Mouse (Mus musculus): ENCODE data around the gene Tshz2. TPM values are rescaled to one million over a fixed set of nuclear protein-coding genes. Genes with fewer than 3 reads are reported as not detected.
A peak's percentile ranks its signal among the peaks of the same experiment; 100 is the strongest.
"Not testable (repeated sequence)": the region's sequence is repeated elsewhere in the genome, so short reads cannot be mapped to it uniquely, and the experiment has no call there.

The Tshz2 gene
- total RNA-seq, 2 experiments from 2014 or later: 17.8 to 18.3 TPM

GRCm38 (mm10) chr2:169842494-169842893, 209.7 kb downstream of the Tshz2 start:
- no peak for DNase-seq
- intact Hi-C loops (cut with DNase I; ENCODE audit: low total_unique reads): no loop called here

DNA sequence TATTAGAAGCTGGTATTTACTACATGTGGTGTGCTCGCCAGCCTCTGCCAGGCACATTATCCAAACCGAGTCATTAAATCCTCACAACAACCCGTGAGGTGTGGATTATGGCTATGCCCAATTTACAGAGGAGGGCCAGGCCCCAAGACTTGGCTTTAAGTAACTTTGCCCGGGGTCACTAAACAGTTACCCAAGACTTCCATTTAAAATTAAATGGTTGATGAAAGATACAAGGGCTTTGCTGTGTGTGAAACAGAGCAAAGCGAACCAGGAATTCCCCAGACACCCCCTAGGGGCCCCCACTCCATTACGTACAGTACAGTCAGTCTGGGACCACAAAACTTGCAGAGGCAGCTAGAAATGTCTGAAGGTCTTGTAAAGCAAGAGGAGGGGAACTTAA, 210.7 kb downstream of the Tshz2 start:
- no peak for DNase-seq
- intact Hi-C loops (cut with DNase I; ENCODE audit: low total_unique reads): no loop called here

DNA sequence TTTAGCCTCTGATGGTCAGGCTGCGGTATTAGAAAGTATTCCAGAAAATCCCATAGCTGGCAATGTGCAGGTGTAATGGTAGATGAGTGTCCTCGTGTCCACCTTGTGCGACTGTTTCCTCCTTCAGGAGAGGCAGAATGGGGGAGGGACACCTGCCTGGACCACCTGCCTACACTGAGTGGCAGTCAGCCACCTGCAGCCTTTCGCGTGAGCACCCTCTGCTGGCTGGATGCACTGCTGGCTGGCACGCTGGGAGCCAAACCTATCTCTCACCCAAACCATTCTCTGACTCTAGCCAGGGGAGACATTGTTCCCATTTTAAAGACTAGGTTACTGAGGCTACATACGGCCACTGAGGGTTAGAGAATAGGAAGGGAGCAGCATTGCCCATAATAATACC, 216.3 kb downstream of the Tshz2 start:
- intact Hi-C loops (cut with DNase I; ENCODE audit: low total_unique reads): no loop called here
- DNase-seq: peak; percentile 29

- intact Hi-C loops (cut with DNase I; ENCODE audit: low total_unique reads): no loop called here
- DNase-seq: no peak
These were observed 216.7 kb downstream of the Tshz2 start for GRCm38 (mm10) chr2:169849541-169849940.

GRCm38 (mm10) chr2:169851606-169852005, 218.8 kb downstream of the Tshz2 start:
- intact Hi-C loops (cut with DNase I; ENCODE audit: low total_unique reads): no loop called here
- no peak for DNase-seq

GRCm38 (mm10) chr2:169854491-169854890, 221.7 kb downstream of the Tshz2 start:
- intact Hi-C loops (cut with DNase I; ENCODE audit: low total_unique reads): no loop called here

GRCm38 (mm10) chr2:169857041-169857440, 224.2 kb downstream of the Tshz2 start:
- intact Hi-C loops (cut with DNase I; ENCODE audit: low total_unique reads); DNase-seq: not testable (repeated sequence)

More at GRCm38 (mm10) chr2:169854491-169854890, 221.7 kb downstream of the Tshz2 start:
- no peak for DNase-seq

DNA sequence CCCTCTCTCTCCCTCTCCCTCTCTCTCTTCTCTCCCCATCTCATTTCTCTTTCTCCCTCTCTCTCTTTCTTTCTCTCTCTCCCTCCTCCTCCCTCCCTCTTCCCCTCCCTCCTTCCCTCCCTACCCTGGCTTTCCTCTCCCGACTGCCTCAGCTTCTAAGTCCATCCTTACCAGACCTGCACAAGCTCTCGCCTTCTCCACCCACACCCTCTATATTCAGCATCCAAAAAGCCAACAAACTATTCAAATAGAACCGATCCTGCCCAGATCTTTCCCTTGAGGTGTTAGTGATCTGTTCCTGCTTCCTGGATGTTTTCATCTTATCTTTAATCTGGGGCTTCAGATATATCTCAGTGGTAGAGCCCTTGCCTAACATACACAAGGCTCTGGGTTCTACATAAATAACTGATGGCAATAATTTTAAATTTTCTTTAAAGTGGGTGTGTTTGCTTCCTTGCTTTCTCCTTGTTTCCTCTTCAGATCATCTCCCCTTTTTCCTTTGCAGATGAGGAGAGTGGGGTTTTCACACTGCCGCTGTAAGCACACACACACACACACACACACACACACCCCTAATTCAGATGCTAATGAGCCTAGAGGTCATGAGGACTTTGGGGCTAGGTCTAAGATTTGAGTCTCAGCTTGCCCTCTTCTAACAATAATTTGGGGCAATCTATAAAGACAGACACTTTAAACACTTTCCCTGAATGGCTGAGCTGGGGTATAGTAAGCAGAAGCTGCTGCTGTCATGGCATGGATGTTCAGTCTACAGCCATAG, 226.5 kb downstream of the Tshz2 start:
- no peak for DNase-seq
- intact Hi-C loops (cut with DNase I; ENCODE audit: low total_unique reads): no loop called here

GRCm38 (mm10) chr2:169860895-169861294, 228.1 kb downstream of the Tshz2 start:
- no peak for DNase-seq
- intact Hi-C loops (cut with DNase I; ENCODE audit: low total_unique reads): no loop called here

- no peak for DNase-seq
- intact Hi-C loops (cut with DNase I; ENCODE audit: low total_unique reads): no loop called here
These were observed 229.9 kb downstream of the Tshz2 start for GRCm38 (mm10) chr2:169862701-169863100.

GRCm38 (mm10) chr2:169869468-169869867, 236.7 kb downstream of the Tshz2 start:
- no peak for DNase-seq
- intact Hi-C loops (cut with DNase I; ENCODE audit: low total_unique reads): no loop called here

DNA sequence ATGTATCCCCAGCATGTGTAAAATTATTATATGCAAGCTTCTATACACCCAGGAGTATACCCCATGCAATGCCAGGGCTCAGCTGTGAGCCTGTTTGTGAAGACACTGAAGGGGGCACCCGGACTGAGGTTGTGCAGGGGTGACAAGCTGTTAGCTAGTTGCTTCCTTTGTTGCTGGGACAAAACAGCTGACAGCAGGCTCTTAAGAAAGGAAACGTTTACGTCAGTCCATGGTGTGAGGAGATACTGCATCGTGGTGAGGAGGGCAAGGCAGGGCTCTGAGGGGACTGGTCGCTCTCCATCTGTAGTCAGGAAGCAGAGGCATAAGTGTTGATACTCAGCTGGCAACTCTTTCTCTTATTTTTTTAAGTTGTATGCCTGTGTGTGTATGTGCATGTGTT, 237.7 kb downstream of the Tshz2 start:
- DNase-seq: no peak
- intact Hi-C loops (cut with DNase I; ENCODE audit: low total_unique reads): no loop called here

DNA sequence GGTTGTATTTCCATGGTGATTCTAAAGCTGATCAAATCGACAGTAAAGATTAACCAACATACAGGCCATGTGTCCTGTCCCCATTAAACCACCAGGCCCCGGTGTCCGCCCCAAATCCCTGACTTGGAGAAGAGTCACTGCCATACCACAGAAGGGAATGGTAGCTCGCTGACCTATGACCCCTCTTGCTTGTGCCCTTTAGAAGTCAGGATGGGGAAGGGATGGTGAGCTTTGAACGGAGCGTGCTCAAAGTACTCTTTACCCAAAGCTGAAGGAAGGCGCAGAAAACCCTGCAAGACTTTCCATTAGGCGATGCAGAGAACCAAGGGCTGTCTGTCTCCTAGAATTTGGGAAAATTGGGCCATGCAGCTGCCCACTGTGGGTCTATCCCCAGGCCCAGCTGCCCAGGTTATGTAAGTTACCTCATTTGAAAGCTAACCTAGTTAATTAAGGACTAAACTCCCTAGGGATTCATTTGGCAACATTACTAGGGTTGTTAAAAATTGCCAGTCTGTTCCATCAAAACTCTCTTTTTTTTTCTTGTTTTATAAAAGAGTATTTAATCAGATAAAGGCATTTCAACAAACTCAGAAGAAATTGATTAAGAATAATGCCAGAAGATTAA, 238.7 kb downstream of the Tshz2 start:
- DNase-seq: no peak
- intact Hi-C loops (cut with DNase I; ENCODE audit: low total_unique reads): no loop called here

GRCm38 (mm10) chr2:169873442-169873841, 240.6 kb downstream of the Tshz2 start:
- no peak for DNase-seq
- intact Hi-C loops (cut with DNase I; ENCODE audit: low total_unique reads): no loop called here

- no peak for DNase-seq
These were observed 255.1 kb downstream of the Tshz2 start for GRCm38 (mm10) chr2:169887921-169888320.

DNA sequence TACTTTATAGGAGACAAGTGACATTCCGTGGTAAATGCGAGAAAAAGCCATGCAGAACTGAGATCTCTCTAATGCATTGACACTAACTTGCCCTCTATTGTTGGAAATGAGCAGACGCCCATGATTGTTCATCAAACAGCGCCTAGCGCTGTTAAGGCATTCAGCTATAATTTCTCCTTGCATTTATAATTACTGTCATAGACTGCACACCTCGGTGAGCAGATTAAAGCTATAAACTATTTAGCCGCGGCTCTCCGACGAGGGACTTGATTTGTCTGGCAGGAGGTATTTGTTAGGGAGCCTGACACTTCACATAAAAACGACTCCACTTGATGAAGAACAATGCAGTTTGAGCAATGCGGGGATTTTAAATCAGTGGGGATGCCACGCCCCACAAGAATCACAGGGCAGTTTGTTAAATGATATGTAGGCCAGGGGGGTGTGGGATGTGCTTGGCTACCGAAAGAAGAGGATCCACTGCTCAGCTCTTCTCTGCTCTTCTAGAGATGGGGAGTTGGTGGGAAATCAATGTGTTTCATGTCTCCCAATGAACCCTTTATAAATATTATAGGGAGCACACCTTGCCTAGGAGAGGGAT, 259.7 kb downstream of the Tshz2 start:
- DNase-seq: no peak
- intact Hi-C loops (cut with DNase I; ENCODE audit: low total_unique reads): no loop called here

More at GRCm38 (mm10) chr2:169887921-169888320, 255.1 kb downstream of the Tshz2 start:
- intact Hi-C loops (cut with DNase I; ENCODE audit: low total_unique reads): no loop called here

DNA sequence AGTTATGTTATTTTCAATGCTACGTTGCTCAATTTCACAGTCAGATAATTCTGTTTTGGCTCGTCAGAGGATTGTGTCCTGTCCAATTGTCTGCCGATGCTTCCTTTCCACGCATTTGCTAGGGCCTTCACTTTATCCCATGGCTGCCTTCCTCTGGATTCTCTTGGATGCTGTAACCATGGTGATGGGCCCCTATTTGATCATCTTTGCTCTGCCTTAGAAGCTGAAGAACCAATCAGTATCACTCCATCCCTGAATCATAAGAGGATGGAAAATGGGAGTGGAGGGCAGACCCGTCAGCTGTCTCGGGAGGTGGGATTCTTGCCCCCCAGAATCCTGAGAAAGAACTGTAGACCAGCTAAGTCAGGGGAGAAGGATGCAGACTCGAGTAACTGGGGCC, 270.1 kb downstream of the Tshz2 start:
- DNase-seq: no peak
- intact Hi-C loops (cut with DNase I; ENCODE audit: low total_unique reads): no loop called here

- no peak for DNase-seq
- intact Hi-C loops (cut with DNase I; ENCODE audit: low total_unique reads): no loop called here
These were observed 273.6 kb downstream of the Tshz2 start for GRCm38 (mm10) chr2:169906396-169906795.

- intact Hi-C loops (cut with DNase I; ENCODE audit: low total_unique reads): no loop called here
- no peak for DNase-seq
These were observed 275.2 kb downstream of the Tshz2 start for GRCm38 (mm10) chr2:169907979-169908378.

- no peak for DNase-seq
- intact Hi-C loops (cut with DNase I; ENCODE audit: low total_unique reads): no loop called here
These were observed 277.8 kb downstream of the Tshz2 start for GRCm38 (mm10) chr2:169910606-169911005.

DNA sequence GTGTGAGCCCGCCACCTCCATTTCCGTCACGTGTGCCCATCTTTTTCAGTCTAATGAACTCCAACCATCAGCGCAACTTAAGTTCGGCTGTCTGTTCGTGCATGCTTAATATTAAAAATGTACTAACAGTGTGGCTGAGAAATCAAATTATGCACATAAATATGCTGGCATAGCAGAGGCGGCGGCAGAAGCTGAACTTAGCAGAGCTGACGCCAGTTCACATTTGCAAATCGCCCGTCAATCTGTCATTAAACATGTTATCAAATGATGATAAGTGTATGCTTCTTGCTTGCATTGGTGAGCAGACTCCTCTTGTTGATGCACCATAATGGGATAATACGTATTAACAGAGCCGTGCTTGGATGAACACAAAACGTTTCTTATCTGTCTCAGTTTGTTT, 280.0 kb downstream of the Tshz2 start:
- intact Hi-C loops (cut with DNase I; ENCODE audit: low total_unique reads): no loop called here
- DNase-seq: no peak
